Mouse (Mus musculus): ENCODE data around the gene Mast1. TPM values are rescaled to one million over a fixed set of nuclear protein-coding genes. Genes with fewer than 3 reads are reported as not detected.
A peak's percentile ranks its signal among the peaks of the same experiment; 100 is the strongest.

Mast1 gene
- polyA plus RNA-seq, 1 experiment: 0.01 TPM

- peaks cover 95% of the 10 kb centered on the region for H3K4me1 ChIP-seq (ENCODE audit: control insufficient read depth)
- H3K9me3 ChIP-seq (ENCODE audit: control insufficient read depth, low read length): no peaks in the 10 kb centered on the region
- TF ChIP-seq GATA1 (IDR thresholded peaks at IDR 0.05; ENCODE audit: low read length): no peak
- TF ChIP-seq TAL1 (IDR thresholded peaks at IDR 0.05; ENCODE audit: low read length): no peak
- H3K4me3 ChIP-seq (replicated peaks): peak overlapping the region; percentile 71
- H3K27me3 ChIP-seq (ENCODE audit: control insufficient read depth): peaks cover 16% of the 10 kb centered on the region
- no peaks in the 10 kb centered on the region; the same call in 1 of the 2 replicates for H3K36me3 ChIP-seq (ENCODE audit: control insufficient read depth)
Observed at GRCm38 (mm10) chr8:84980622-84981358, 43.6 kb upstream of the Mast1 start.

DNA sequence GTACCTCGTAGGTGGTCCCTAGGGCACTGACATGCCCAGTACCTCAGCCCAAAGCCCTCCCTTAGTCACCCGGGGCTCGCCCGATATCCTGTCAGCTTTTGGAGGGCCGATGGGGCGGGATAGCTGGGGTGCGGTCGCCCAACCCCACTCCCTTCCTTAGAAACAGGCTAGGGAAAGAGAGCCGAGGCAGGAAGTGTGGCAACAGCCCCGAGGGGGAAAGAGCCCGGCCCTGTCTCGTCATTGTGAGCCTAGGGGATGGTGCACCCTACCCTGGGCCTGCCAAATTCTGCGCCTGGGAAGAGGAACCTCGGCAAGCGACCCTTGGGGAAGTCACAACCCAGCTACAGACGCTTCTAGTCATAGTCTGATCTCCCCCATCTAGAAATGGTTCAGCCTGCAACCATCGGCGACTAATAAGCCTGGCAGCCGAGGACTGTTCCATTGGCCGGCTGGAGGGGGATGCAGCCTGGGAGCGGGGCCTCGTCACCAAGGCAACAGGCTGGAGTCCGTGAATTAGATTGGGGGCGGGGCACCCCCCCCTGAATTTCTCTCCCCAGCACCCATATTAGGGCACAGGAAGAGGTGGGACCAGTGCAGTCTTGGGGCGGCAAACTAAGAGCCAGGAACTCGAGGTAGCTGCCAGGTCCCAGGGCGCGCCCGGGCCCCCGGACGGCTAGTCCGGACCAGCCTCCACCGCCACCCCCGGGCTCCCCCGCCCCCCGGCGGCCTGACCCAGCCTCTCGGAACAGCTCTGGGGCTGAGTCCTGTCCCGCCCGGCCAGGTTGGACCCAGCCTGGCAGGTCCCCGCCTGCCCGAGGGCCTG, 42.7 kb upstream of the Mast1 start:
- Histone ChIP-seq H3K9me3 (ENCODE audit: control insufficient read depth, low read length) (no peaks in the 10 kb centered on the region), H3K36me3 (ENCODE audit: control insufficient read depth) (peaks cover 7% of the 10 kb centered on the region), H3K27me3 (ENCODE audit: control insufficient read depth) (peaks cover 16% of the 10 kb centered on the region), H3K4me1 (ENCODE audit: control insufficient read depth) (peaks cover 95% of the 10 kb centered on the region), H3K4me3 (replicated peaks) (peak overlapping the region; percentile 71)
- TF ChIP-seq TAL1 (IDR thresholded peaks at IDR 0.05; ENCODE audit: low read length) (no peak), GATA1 (IDR thresholded peaks at IDR 0.05; ENCODE audit: low read length) (no peak)

DNA sequence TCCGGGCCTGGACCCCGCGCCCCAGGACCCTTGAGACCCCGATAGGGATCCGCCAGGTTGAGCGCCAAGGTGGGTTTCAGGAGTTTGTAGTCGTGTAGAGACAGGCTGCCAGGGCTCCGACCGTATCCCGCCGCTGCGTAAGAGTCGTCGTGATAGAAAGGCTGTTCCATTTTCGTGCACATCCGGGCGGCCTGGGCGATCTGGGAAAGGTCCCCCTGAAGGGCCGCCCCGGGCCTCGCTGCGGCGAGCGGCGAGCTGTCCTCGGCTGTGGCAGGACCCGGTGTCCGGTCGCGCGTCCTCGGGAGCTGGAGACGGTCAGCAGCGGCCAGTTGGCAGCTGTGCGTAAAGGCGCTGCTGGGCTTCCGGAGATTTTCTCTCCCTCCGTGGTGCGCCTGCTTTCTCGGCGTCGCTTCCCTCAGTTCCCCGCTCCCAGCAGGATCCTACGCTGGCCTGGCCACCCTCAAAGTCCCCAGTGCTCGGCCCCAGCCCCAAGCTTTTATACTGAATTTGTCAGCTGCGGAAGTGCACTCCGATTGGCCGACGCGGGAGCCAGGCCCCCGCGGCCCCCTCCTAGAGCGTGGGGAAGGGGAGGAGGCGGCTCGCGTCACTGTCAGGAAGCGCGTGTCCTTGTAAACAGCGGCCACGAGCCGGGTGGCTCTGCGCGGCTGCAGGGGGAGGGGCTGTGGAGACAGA, 41.2 kb upstream of the Mast1 start, which contains the start of gene Junb:
TSS of gene Junb (minus strand) at position 471 of the 693 bp plus-strand sequence.
- H3K4me1 ChIP-seq (ENCODE audit: control insufficient read depth): peaks cover 95% of the 10 kb centered on the region

DNA sequence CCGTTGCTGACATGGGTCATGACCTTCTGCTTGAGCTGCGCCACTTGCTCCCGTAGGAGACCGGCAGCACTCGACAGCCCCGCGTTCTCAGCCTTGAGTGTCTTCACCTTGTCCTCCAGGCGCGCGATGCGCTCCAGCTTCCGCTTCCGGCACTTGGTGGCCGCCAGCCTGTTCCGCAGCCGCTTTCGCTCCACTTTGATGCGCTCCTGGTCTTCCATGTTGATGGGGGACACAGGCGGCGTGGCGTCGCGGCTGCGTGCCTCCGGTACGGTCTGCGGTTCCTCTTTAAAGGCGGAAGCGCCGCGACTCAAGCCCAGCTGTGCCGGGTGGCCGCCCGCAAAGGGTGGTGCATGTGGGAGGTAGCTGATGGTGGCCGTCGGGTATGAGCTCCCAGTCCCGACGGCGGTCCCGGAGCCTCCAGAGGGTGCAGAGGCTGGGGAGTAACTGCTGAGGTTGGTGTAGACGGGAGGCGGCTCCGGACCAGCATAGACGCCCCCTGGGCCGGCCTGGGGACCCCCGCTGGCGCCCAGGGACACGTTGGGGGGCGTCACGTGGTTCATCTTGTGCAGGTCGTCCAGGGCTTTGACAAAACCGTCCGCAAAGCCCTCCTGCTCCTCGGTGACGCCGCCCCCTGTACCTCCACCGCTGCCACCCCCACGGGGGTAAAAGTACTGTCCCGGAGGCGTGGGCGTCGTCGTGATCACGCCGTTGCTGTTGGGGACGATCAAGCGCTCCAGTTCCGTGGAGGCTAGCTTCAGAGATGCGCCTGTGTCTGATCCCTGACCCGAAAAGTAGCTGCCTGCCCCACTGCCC, 40.5 kb upstream of the Mast1 start:
- Histone ChIP-seq H3K4me3 (replicated peaks) (peak overlapping the region; percentile 71), H3K36me3 (ENCODE audit: control insufficient read depth) (peaks cover 28% of the 10 kb centered on the region), H3K9me3 (ENCODE audit: control insufficient read depth, low read length) (no peaks in the 10 kb centered on the region), H3K27me3 (ENCODE audit: control insufficient read depth) (peaks cover 16% of the 10 kb centered on the region), H3K4me1 (ENCODE audit: control insufficient read depth) (peaks cover 98% of the 10 kb centered on the region)
- TF ChIP-seq TAL1 (IDR thresholded peaks at IDR 0.05; ENCODE audit: low read length) (no peak), GATA1 (IDR thresholded peaks at IDR 0.05; ENCODE audit: low read length) (no peak)

More for the DNA sequence above, 41.2 kb upstream of the Mast1 start, which contains the start of gene Junb:
- H3K4me3 ChIP-seq (replicated peaks): peak within 1 kb of the TSS; percentile 71
- H3K27me3 ChIP-seq (ENCODE audit: control insufficient read depth): peaks cover 16% of the 10 kb centered on the region
- TF ChIP-seq GATA1 (IDR thresholded peaks at IDR 0.05; ENCODE audit: low read length) (no peak), TAL1 (IDR thresholded peaks at IDR 0.05; ENCODE audit: low read length) (no peak)
- peaks cover 21% of the 10 kb centered on the region for H3K36me3 ChIP-seq (ENCODE audit: control insufficient read depth)
- no peaks in the 10 kb centered on the region for H3K9me3 ChIP-seq (ENCODE audit: control insufficient read depth, low read length)

GRCm38 (mm10) chr8:84976763-84977434, 39.7 kb upstream of the Mast1 start:
- Histone ChIP-seq H3K9me3 (ENCODE audit: control insufficient read depth, low read length) (no peaks in the 10 kb centered on the region), H3K4me1 (ENCODE audit: control insufficient read depth) (peaks cover 98% of the 10 kb centered on the region), H3K4me3 (replicated peaks) (peak overlapping the region; percentile 71), H3K36me3 (ENCODE audit: control insufficient read depth) (peaks cover 36% of the 10 kb centered on the region), H3K27me3 (ENCODE audit: control insufficient read depth) (peaks cover 16% of the 10 kb centered on the region)
- TF ChIP-seq GATA1 (IDR thresholded peaks at IDR 0.05; ENCODE audit: low read length) (no peak), TAL1 (IDR thresholded peaks at IDR 0.05; ENCODE audit: low read length) (no peak)

DNA sequence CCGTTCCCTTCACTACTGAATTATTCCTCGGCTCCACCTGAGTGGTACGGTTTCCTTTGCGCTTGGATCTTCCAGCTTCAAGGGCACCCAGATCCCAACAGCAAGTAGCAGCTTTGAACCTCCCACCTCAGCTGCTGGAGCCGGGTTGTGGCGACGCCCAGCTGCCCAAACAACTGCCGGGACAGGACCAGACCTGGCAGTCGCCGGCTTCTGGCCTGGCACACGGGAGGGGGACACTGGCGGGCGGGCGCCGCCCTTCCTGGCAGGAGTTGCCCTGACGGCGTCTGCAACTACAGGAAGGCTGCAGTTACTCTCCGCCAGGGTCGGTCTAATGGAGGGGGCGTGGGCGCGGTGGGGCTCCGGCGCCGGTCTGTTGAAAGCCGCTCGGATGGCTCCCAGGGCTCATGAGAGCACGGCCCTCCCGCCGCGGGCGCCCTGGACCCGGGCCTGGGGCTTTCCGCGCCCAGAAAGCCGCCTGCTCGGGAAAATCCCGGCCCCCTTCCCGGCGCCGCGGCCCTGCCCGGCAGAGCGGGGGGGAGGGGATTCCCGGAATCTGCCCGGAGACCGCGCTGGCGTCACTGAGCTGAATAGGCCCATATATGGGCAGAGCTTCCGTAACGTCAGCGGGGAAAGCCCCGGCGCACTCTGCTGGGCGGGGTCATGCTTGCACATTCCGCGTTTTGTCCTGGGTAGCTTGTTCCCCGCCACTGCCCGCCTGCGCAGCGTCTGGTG, 39.0 kb upstream of the Mast1 start:
- Histone ChIP-seq H3K27me3 (ENCODE audit: control insufficient read depth) (peaks cover 16% of the 10 kb centered on the region), H3K9me3 (ENCODE audit: control insufficient read depth, low read length) (no peaks in the 10 kb centered on the region), H3K4me1 (ENCODE audit: control insufficient read depth) (peaks cover 100% of the 10 kb centered on the region), H3K4me3 (replicated peaks) (peak overlapping the region; percentile 71), H3K36me3 (ENCODE audit: control insufficient read depth) (peaks cover 43% of the 10 kb centered on the region)
- TF ChIP-seq GATA1 (IDR thresholded peaks at IDR 0.05; ENCODE audit: low read length) (no peak), TAL1 (IDR thresholded peaks at IDR 0.05; ENCODE audit: low read length) (no peak)

- TF ChIP-seq GATA1 (IDR thresholded peaks at IDR 0.05; ENCODE audit: low read length): no peak
- Histone ChIP-seq H3K36me3 (ENCODE audit: control insufficient read depth) (peaks cover 50% of the 10 kb centered on the region), H3K4me3 (replicated peaks) (peak overlapping the region; percentile 71), H3K27me3 (ENCODE audit: control insufficient read depth) (peaks cover 16% of the 10 kb centered on the region), H3K4me1 (ENCODE audit: control insufficient read depth) (peaks cover 96% of the 10 kb centered on the region), H3K9me3 (ENCODE audit: control insufficient read depth, low read length) (no peaks in the 10 kb centered on the region)
Observed at GRCm38 (mm10) chr8:84975434-84975833, 38.3 kb upstream of the Mast1 start.

Data from erythroblast, embryonic 14.5 days (primary cell).